Comparison of ENCODE assay signal across 21 mouse cellular contexts in the genomic region with DNA sequence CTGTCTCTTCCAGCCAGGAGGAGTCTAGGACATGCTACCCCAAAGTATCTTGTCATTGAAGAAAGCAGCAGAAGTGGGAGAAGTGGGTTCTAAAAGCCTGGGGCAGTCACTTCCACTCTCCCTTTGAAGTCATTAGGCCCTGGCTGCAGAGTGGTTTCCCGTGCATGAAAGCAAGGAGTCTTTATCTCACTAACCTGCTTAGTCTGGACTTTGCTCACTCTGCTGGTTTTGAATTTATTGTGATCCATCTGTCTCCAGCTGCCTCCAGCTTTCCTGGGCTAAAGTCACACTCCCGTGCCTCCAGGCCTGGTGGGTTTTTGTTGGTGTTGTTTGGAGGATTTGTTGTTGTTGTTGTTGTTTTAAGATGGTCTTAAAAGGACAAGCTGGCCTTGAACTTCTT.
A peak's percentile ranks its signal among the peaks of the same experiment; 100 is the strongest.
DNase-seq lines count a peak whose midpoint lies in the region; ATAC-seq and TF ChIP-seq lines count a peak whose summit lies in the region.
"Had no signal": no experiment of that assay in that cellular context is flagged by ENCODE, and none has a peak within 500 bp of the region (broad histone marks: within the 10 kb centered on the region; RNA-seq: fewer than 3 reads in every experiment).

No protein-coding gene starts in this region.

- no peak overlapping the region for H3K4me3 ChIP-seq in hindbrain, embryonic 10.5 days
- H3K4me3 ChIP-seq in hindbrain, embryonic 12.5 days, result no peak overlapping the region
- no peak overlapping the region for H3K4me3 ChIP-seq in liver, adult 2 months (ENCODE audit: insufficient read depth, low read depth, low read length)
- H3K4me3 ChIP-seq in liver, postnatal 0 days (ENCODE audit: low read depth, low read length), result no peak overlapping the region
- no peak overlapping the region for H3K4me3 ChIP-seq in forebrain, embryonic 15.5 days
- no peak overlapping the region for H3K4me3 ChIP-seq in heart, embryonic 11.5 days (ENCODE audit: low read depth, low read length)
- H3K4me3 ChIP-seq: heart, embryonic 13.5 days; hindbrain, embryonic 13.5 days; left cerebral cortex, adult 2 months; limb, embryonic 15.5 days; liver, embryonic 15.5 days; myocyte; neural tube, embryonic 13.5 days had no signal

- 48% methylated on average over 2 of the region's 2 CpGs for WGBS in hindbrain, embryonic 10.5 days
- 54% methylated on average over 2 of the region's 2 CpGs for WGBS in hindbrain, embryonic 12.5 days
- WGBS in liver, adult 2 months, result 28% methylated on average over 2 of the region's 2 CpGs
- WGBS in liver, postnatal 0 days (ENCODE audit: insufficient replicate concordance), result 62% methylated on average over 2 of the region's 2 CpGs
- WGBS in forebrain, embryonic 15.5 days, result 13% methylated on average over 2 of the region's 2 CpGs
- WGBS in heart, embryonic 11.5 days (ENCODE audit: insufficient replicate concordance), result 39% methylated on average over 2 of the region's 2 CpGs

- peaks cover 59% of the 10 kb centered on the region for H3K4me1 ChIP-seq in hindbrain, embryonic 10.5 days (replicated peaks)
- peaks cover 16% of the 10 kb centered on the region for H3K4me1 ChIP-seq in hindbrain, embryonic 12.5 days
- peaks cover 11% of the 10 kb centered on the region for H3K4me1 ChIP-seq in liver, adult 2 months (ENCODE audit: control insufficient read depth, insufficient read depth, low read length)
- no peaks in the 10 kb centered on the region for H3K4me1 ChIP-seq in liver, postnatal 0 days (ENCODE audit: insufficient read depth)
- peaks cover 14% of the 10 kb centered on the region for H3K4me1 ChIP-seq in forebrain, embryonic 15.5 days
- no peaks in the 10 kb centered on the region for H3K4me1 ChIP-seq in heart, embryonic 11.5 days (ENCODE audit: control insufficient read depth, insufficient read depth, low read length)
- H3K4me1 ChIP-seq: heart, embryonic 13.5 days had no signal

- H3K4me2 ChIP-seq in hindbrain, embryonic 12.5 days (replicated peaks), result no peak overlapping the region
- no peak overlapping the region for H3K4me2 ChIP-seq in liver, postnatal 0 days (ENCODE audit: low read depth, low read length)
- H3K4me2 ChIP-seq in forebrain, embryonic 15.5 days (replicated peaks), result no peak overlapping the region
- no peak overlapping the region for H3K4me2 ChIP-seq in heart, embryonic 11.5 days
- H3K4me2 ChIP-seq: heart, embryonic 13.5 days; hindbrain, embryonic 13.5 days; limb, embryonic 15.5 days; liver, embryonic 15.5 days; neural tube, embryonic 13.5 days had no signal

- DNase-seq in hindbrain, embryonic 10.5 days (ENCODE audit: low spot score), result no peak
- peak; percentile 64 for DNase-seq in liver, adult 2 months (ENCODE audit: extremely low read depth, low read depth, low spot score)
- no peak for DNase-seq in liver, postnatal 0 days
- peak; percentile 26 for DNase-seq in yolk sac, embryonic 10.5 days (ENCODE audit: low spot score)
- DNase-seq: adrenal gland, postnatal 36 days; cerebellum, adult 9-11 months; gastrocnemius, postnatal 14 days; heart, postnatal 14 days; kidney, postnatal 14 days; lung, postnatal 4 days; thymus, adult 2 months had no signal

- no peak for TF ChIP-seq CTCF in liver, adult 2 months (IDR thresholded peaks at IDR 0.05; ENCODE audit: low read depth, low read length)
- no peak for TF ChIP-seq CTCF in liver, postnatal 0 days (IDR thresholded peaks at IDR 0.05; ENCODE audit: low read depth)

- no peaks in the 10 kb centered on the region for H3K36me3 ChIP-seq in hindbrain, embryonic 10.5 days
- H3K36me3 ChIP-seq in hindbrain, embryonic 12.5 days, result no peaks in the 10 kb centered on the region
- no peaks in the 10 kb centered on the region for H3K36me3 ChIP-seq in liver, adult 2 months (ENCODE audit: control insufficient read depth, insufficient read depth, low read length)
- H3K36me3 ChIP-seq in liver, postnatal 0 days (replicated peaks; ENCODE audit: insufficient read depth, low read length), result no peaks in the 10 kb centered on the region
- H3K36me3 ChIP-seq in forebrain, embryonic 15.5 days, result no peaks in the 10 kb centered on the region
- H3K36me3 ChIP-seq in heart, embryonic 11.5 days (ENCODE audit: control insufficient read depth, insufficient read depth, low read length), result no peaks in the 10 kb centered on the region
- H3K36me3 ChIP-seq: heart, embryonic 13.5 days; hindbrain, embryonic 13.5 days; limb, embryonic 15.5 days; liver, embryonic 15.5 days; neural tube, embryonic 13.5 days had no signal

- TF ChIP-seq POLR2A in liver, adult 2 months (IDR thresholded peaks at IDR 0.05; ENCODE audit: extremely low read depth, insufficient read depth, low read length), result no peak

- H3K9ac ChIP-seq in hindbrain, embryonic 12.5 days, result no peak overlapping the region
- H3K9ac ChIP-seq in liver, adult 2 months (ENCODE audit: low read depth, low read length), result no peak overlapping the region
- no peak overlapping the region for H3K9ac ChIP-seq in liver, postnatal 0 days (replicated peaks)
- H3K9ac ChIP-seq in forebrain, embryonic 15.5 days (replicated peaks), result no peak overlapping the region
- no peak overlapping the region for H3K9ac ChIP-seq in heart, embryonic 11.5 days (ENCODE audit: low read depth, low read length)
- H3K9ac ChIP-seq: heart, embryonic 13.5 days; hindbrain, embryonic 13.5 days; limb, embryonic 15.5 days; liver, embryonic 15.5 days; neural tube, embryonic 13.5 days had no signal

- no peak for ATAC-seq in hindbrain, embryonic 12.5 days (ENCODE audit: low FRiP score)
- no peak for ATAC-seq in liver, postnatal 0 days
- ATAC-seq in forebrain, embryonic 15.5 days (replicated peaks), result no peak
- no peak for ATAC-seq in heart, embryonic 11.5 days (replicated peaks; ENCODE audit: insufficient number of reproducible peaks, low FRiP score, low TSS enrichment)

- peak overlapping the region; percentile 84; the same call in 1 of the 2 replicates for H3K27ac ChIP-seq in hindbrain, embryonic 10.5 days
- no peak overlapping the region for H3K27ac ChIP-seq in hindbrain, embryonic 12.5 days
- H3K27ac ChIP-seq in liver, adult 2 months (replicated peaks; ENCODE audit: insufficient read depth, low read depth, low read length), result peak overlapping the region; percentile 47
- H3K27ac ChIP-seq in liver, postnatal 0 days (ENCODE audit: low read depth), result no peak overlapping the region
- peak overlapping the region; percentile 74; the same call in 1 of the 2 replicates for H3K27ac ChIP-seq in forebrain, embryonic 15.5 days (replicated peaks)
- H3K27ac ChIP-seq in heart, embryonic 11.5 days (ENCODE audit: low read depth, low read length), result no peak overlapping the region
- H3K27ac ChIP-seq: heart, embryonic 13.5 days; left cerebral cortex, adult 2 months; limb, embryonic 15.5 days; liver, embryonic 15.5 days had no signal

- TF ChIP-seq EP300 in liver, postnatal 0 days (IDR thresholded peaks at IDR 0.05; ENCODE audit: low read depth), result no peak

- no peaks in the 10 kb centered on the region for H3K79me2 ChIP-seq in liver, adult 2 months (ENCODE audit: control insufficient read depth, insufficient read depth, low read length)

- H3K9me3 ChIP-seq in hindbrain, embryonic 10.5 days, result no peaks in the 10 kb centered on the region
- no peaks in the 10 kb centered on the region for H3K9me3 ChIP-seq in hindbrain, embryonic 12.5 days (replicated peaks)
- no peaks in the 10 kb centered on the region for H3K9me3 ChIP-seq in liver, postnatal 0 days (ENCODE audit: low read length)
- H3K9me3 ChIP-seq in forebrain, embryonic 15.5 days, result no peaks in the 10 kb centered on the region
- H3K9me3 ChIP-seq in heart, embryonic 11.5 days (replicated peaks; ENCODE audit: control insufficient read depth, low read length), result no peaks in the 10 kb centered on the region
- H3K9me3 ChIP-seq: heart, embryonic 13.5 days; hindbrain, embryonic 13.5 days; limb, embryonic 15.5 days; liver, embryonic 15.5 days; neural tube, embryonic 13.5 days had no signal

- no peaks in the 10 kb centered on the region for H3K27me3 ChIP-seq in hindbrain, embryonic 10.5 days (ENCODE audit: insufficient read depth, poor library complexity, severe bottlenecking)
- no peaks in the 10 kb centered on the region for H3K27me3 ChIP-seq in hindbrain, embryonic 12.5 days
- no peaks in the 10 kb centered on the region for H3K27me3 ChIP-seq in liver, adult 2 months (ENCODE audit: control insufficient read depth, insufficient read depth, low read length)
- H3K27me3 ChIP-seq in liver, postnatal 0 days (ENCODE audit: insufficient read depth, low read length), result no peaks in the 10 kb centered on the region
- no peaks in the 10 kb centered on the region for H3K27me3 ChIP-seq in forebrain, embryonic 15.5 days
- no peaks in the 10 kb centered on the region for H3K27me3 ChIP-seq in heart, embryonic 11.5 days (ENCODE audit: control insufficient read depth, insufficient read depth, low read length)
- H3K27me3 ChIP-seq: limb, embryonic 15.5 days; liver, embryonic 15.5 days; neural tube, embryonic 13.5 days had no signal

Comparison
In these comparisons a context has a peak if more than half of its experiments do, and no peak if none do; other contexts are left out.
1. DNase-seq: peak in liver, adult 2 months (single experiment) and yolk sac, embryonic 10.5 days (single experiment); none in hindbrain, embryonic 10.5 days (single experiment) and liver, postnatal 0 days (single experiment).
2. H3K27ac ChIP-seq: peak in hindbrain, embryonic 10.5 days (single experiment), liver, adult 2 months (single experiment) and forebrain, embryonic 15.5 days (single experiment); none in hindbrain, embryonic 12.5 days (single experiment), liver, postnatal 0 days (single experiment) and heart, embryonic 11.5 days (single experiment).